Mouse (Mus musculus) lung, embryonic 16.5 days (tissue): Measurements from ENCODE around the gene Khsrp. TPM values are rescaled to one million over a fixed set of nuclear protein-coding genes. Genes with fewer than 3 reads are reported as not detected.

Source experiments
- ATAC-seq: fragments of 200-750 bp; cut with Nextera tagmentation; 2 replicates; pipeline ENCODE4 v1.8.0; 2017; ENCODE audit warnings: low read depth, mild to moderate bottlenecking, moderate library complexity
- H3K27ac ChIP-seq: fragments of 300-500 bp; sonication (generic); 2 replicates; pipeline ENCODE4 v1.5.1; 2014; ENCODE audit warnings: mild to moderate bottlenecking, control low read depth, low read length
- H3K27me3 ChIP-seq: fragments of 300-500 bp; sonication (generic); 2 replicates; pipeline ENCODE4 v1.6.1; 2014; ENCODE audit warnings: low read depth, low read length, mixed read lengths; ENCODE audit not compliant: control insufficient read depth, insufficient read depth
- H3K36me3 ChIP-seq: fragments of 300-500 bp; sonication (generic); 2 replicates; pipeline ENCODE4 v1.6.1; 2014; ENCODE audit warnings: low read length; ENCODE audit not compliant: control insufficient read depth, insufficient read depth
- H3K4me1 ChIP-seq: fragments of 300-500 bp; sonication (generic); replicated peaks from 2 replicates; pipeline ENCODE4 v1.6.1; 2014; ENCODE audit warnings: low read length, mixed read lengths; ENCODE audit not compliant: control insufficient read depth, insufficient read depth
- H3K4me2 ChIP-seq: fragments of 300-500 bp; sonication (generic); 2 replicates; pipeline ENCODE4 v1.6.1; 2014; ENCODE audit warnings: low read depth, low read length, control low read depth
- H3K4me3 ChIP-seq: fragments of 300-500 bp; sonication (generic); 2 replicates; pipeline ENCODE4 v1.5.1; 2014; ENCODE audit warnings: mild to moderate bottlenecking, low read length, control low read depth
- H3K9ac ChIP-seq: fragments of 300-500 bp; sonication (generic); 2 replicates; pipeline ENCODE4 v1.6.1; 2014; ENCODE audit warnings: low read length, control low read depth
- H3K9me3 ChIP-seq: fragments of 300-500 bp; sonication (generic); 2 replicates; pipeline ENCODE4 v1.6.1; 2016; ENCODE audit warnings: low read length; ENCODE audit not compliant: control insufficient read depth
- WGBS: fragments of 180-500 bp; shearing (Covaris S2); extraction: QIAGEN DNeasy Blood & Tissue Kit; methylation state at CpG from one replicate; pipeline ENCODE4 v1.1.7; 2014; 5-methylcytosine and 5-hydroxymethylcytosine counted together
- polyA plus RNA-seq: library from polyadenylated mRNA; unstranded; fragments of >200 nt; fragmentation: Nextera tagmentation; extraction: Ambion mirVana; gene quantifications from 2 replicates; pipeline ENCODE4 v1.2.1, GENCODE M21; 2015

Gene Khsrp
- 21.3 and 23.7 TPM in 2 replicates for polyA plus RNA-seq

- Histone ChIP-seq H3K27me3 (no peaks in the 10 kb centered on the region), H3K36me3 (peaks cover 11% of the 10 kb centered on the region), H3K4me3 (peak within 1 kb of the TSS; percentile 89), H3K9ac (peak within 1 kb of the TSS; percentile 99), H3K4me2 (peak within 1 kb of the TSS; percentile 92), H3K9me3 (no peaks in the 10 kb centered on the region), H3K4me1 (peaks cover 14% of the 10 kb centered on the region), H3K27ac (peak within 1 kb of the TSS; percentile 93)
- ATAC-seq: no peak
- 0% methylated on average over 45 of the region's 99 CpGs for WGBS
Observed at GRCm38 (mm10) chr17:57030931-57031660, at the start of gene Khsrp. TSS of gene Khsrp (minus strand) at chr17:57031522.

DNA sequence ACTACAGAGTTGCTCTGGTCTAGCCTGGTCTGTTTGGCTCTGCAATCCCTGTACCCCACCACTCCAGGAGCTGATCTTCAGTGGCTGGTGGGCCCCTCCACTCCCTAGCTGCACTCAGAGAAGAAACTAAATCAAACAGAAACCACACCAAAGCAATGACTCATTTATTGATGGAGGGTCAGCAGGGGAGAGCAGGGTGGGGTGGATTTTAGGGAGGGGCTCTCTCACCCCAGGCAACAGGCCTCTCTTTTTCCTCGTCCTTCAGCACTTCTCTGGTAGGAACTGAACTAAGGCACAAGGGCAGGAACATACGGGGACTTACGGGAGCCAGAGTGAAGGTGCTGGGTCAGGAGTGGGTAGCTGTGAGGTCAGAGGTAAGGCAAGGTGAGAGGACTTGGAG, 48.6 kb upstream of the Khsrp start:
- Histone ChIP-seq H3K4me1 (no peaks in the 10 kb centered on the region), H3K9ac (no peak overlapping the region), H3K27ac (no peak overlapping the region), H3K4me3 (no peak overlapping the region), H3K27me3 (no peaks in the 10 kb centered on the region), H3K4me2 (no peak overlapping the region), H3K36me3 (no peaks in the 10 kb centered on the region), H3K9me3 (no peaks in the 10 kb centered on the region)
- WGBS: 69% methylated on average over 3 of the region's 3 CpGs
- no peak for ATAC-seq

GRCm38 (mm10) chr17:57078336-57078735, 47.0 kb upstream of the Khsrp start, which contains the start of gene Dennd1c:
TSS of gene Dennd1c (minus strand) at chr17:57078514.
- H3K4me2 ChIP-seq: no peak within 1 kb of the TSS
- peak; percentile 61 for ATAC-seq
- peak within 1 kb of the TSS; percentile 34; the same call in 1 of the 2 replicates for H3K9ac ChIP-seq
- WGBS: 29% methylated on average over 6 of the region's 6 CpGs
- H3K4me3 ChIP-seq: no peak within 1 kb of the TSS
- H3K4me1 ChIP-seq: no peaks in the 10 kb centered on the region
- no peaks in the 10 kb centered on the region for H3K36me3 ChIP-seq
- H3K9me3 ChIP-seq: no peaks in the 10 kb centered on the region
- no peaks in the 10 kb centered on the region for H3K27me3 ChIP-seq
- H3K27ac ChIP-seq: no peak within 1 kb of the TSS

- Histone ChIP-seq H3K9me3 (no peaks in the 10 kb centered on the region), H3K27me3 (no peaks in the 10 kb centered on the region), H3K36me3 (no peaks in the 10 kb centered on the region), H3K4me1 (no peaks in the 10 kb centered on the region), H3K4me2 (no peak overlapping the region), H3K9ac (no peak overlapping the region), H3K4me3 (no peak overlapping the region), H3K27ac (no peak overlapping the region)
- no peak for ATAC-seq
- 41% methylated on average over 3 of the region's 3 CpGs for WGBS
Observed at GRCm38 (mm10) chr17:57076916-57077315, 45.6 kb upstream of the Khsrp start.

- no peaks in the 10 kb centered on the region for H3K9me3 ChIP-seq
- WGBS: under 1% methylated on average over 11 of the region's 11 CpGs
- H3K4me1 ChIP-seq: no peaks in the 10 kb centered on the region
- peak; percentile 88 for ATAC-seq
- no peaks in the 10 kb centered on the region for H3K27me3 ChIP-seq
- no peak overlapping the region for H3K27ac ChIP-seq
- H3K36me3 ChIP-seq: no peaks in the 10 kb centered on the region
- no peak overlapping the region for H3K9ac ChIP-seq
- peak overlapping the region; percentile 8 for H3K4me2 ChIP-seq
- peak overlapping the region; percentile 6 for H3K4me3 ChIP-seq
Observed at GRCm38 (mm10) chr17:57070699-57071098, 39.4 kb upstream of the Khsrp start.

GRCm38 (mm10) chr17:57070272-57070671, 39.0 kb upstream of the Khsrp start:
- no peaks in the 10 kb centered on the region for H3K27me3 ChIP-seq
- no peaks in the 10 kb centered on the region for H3K36me3 ChIP-seq
- H3K9me3 ChIP-seq: no peaks in the 10 kb centered on the region
- H3K27ac ChIP-seq: no peak overlapping the region
- H3K9ac ChIP-seq: no peak overlapping the region
- peak overlapping the region; percentile 8 for H3K4me2 ChIP-seq
- 8% methylated on average over 9 of the region's 9 CpGs for WGBS
- peak; percentile 16; the same call in 1 of the 2 replicates for ATAC-seq
- peak overlapping the region; percentile 6 for H3K4me3 ChIP-seq
- no peaks in the 10 kb centered on the region for H3K4me1 ChIP-seq

GRCm38 (mm10) chr17:57066908-57067307, 35.6 kb upstream of the Khsrp start:
- H3K36me3 ChIP-seq: no peaks in the 10 kb centered on the region
- H3K9ac ChIP-seq: no peak overlapping the region
- no peak for ATAC-seq
- peaks cover 15% of the 10 kb centered on the region for H3K27me3 ChIP-seq
- H3K27ac ChIP-seq: no peak overlapping the region
- H3K4me3 ChIP-seq: no peak overlapping the region
- H3K4me2 ChIP-seq: no peak overlapping the region
- H3K9me3 ChIP-seq: no peaks in the 10 kb centered on the region
- WGBS: 46% methylated on average over 5 of the region's 5 CpGs
- H3K4me1 ChIP-seq: no peaks in the 10 kb centered on the region

DNA sequence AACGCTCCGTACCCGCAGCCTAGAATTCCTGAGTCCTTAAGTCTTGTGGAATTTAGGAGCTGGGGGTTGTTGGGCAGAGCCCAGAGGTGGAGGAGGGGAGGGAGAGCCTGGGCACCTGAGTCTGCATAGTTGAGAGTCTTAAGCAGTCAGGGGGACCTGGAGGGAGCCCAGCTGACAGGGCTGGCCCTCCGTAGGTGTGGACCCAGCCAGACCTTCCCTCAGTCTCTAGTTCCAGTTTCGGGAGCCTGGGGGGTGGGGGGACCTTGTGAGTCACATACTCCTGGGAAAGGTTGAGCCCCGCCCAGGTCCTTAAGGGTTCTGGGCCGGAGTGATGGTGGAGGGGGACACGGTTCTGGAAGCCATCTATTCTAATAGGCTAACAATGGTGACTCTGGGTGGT, 31.7 kb upstream of the Khsrp start:
- peak overlapping the region; percentile 75 for H3K9ac ChIP-seq
- peak overlapping the region; percentile 37 for H3K4me2 ChIP-seq
- no peaks in the 10 kb centered on the region for H3K36me3 ChIP-seq
- no peak for ATAC-seq
- H3K9me3 ChIP-seq: no peaks in the 10 kb centered on the region
- H3K27me3 ChIP-seq: peaks cover 25% of the 10 kb centered on the region
- H3K4me3 ChIP-seq: peak overlapping the region; percentile 58
- peaks cover 8% of the 10 kb centered on the region for H3K4me1 ChIP-seq
- H3K27ac ChIP-seq: peak overlapping the region; percentile 92
- WGBS: 11% methylated on average over 8 of the region's 8 CpGs

- H3K27ac ChIP-seq: peak overlapping the region; percentile 92
- peak overlapping the region; percentile 58 for H3K4me3 ChIP-seq
- H3K4me1 ChIP-seq: peaks cover 8% of the 10 kb centered on the region
- H3K9me3 ChIP-seq: no peaks in the 10 kb centered on the region
- H3K4me2 ChIP-seq: peak overlapping the region; percentile 37
- H3K36me3 ChIP-seq: no peaks in the 10 kb centered on the region
- ATAC-seq: no peak
- WGBS: 2% methylated on average over 22 of the region's 22 CpGs
- H3K9ac ChIP-seq: peak overlapping the region; percentile 75
- peaks cover 25% of the 10 kb centered on the region for H3K27me3 ChIP-seq
Observed at GRCm38 (mm10) chr17:57062548-57062947, 31.2 kb upstream of the Khsrp start.
